Mouse (Mus musculus) forebrain, embryonic 12.5 days (tissue): ENCODE data around the gene Rasgef1b. TPM values are rescaled to one million over a fixed set of nuclear protein-coding genes. Genes with fewer than 3 reads are reported as not detected.

Experiments
- ATAC-seq: fragments of 200-750 bp; cut with Nextera tagmentation; 2 replicates; pipeline ENCODE4 v1.8.0; 2017; ENCODE audit warnings: moderate TSS enrichment; ENCODE audit not compliant: low FRiP score
- H3K27ac ChIP-seq: fragments of 300-500 bp; sonication (generic); 2 replicates; pipeline ENCODE4 v1.5.1; 2016; ENCODE audit warnings: mild to moderate bottlenecking
- H3K27me3 ChIP-seq: fragments of 300-500 bp; sonication (generic); 2 replicates; pipeline ENCODE4 v1.6.1; 2016; ENCODE audit warnings: mild to moderate bottlenecking
- H3K36me3 ChIP-seq: fragments of 300-500 bp; sonication (generic); replicated peaks from 2 replicates; pipeline ENCODE4 v1.6.1; 2016; ENCODE audit warnings: mild to moderate bottlenecking
- H3K4me1 ChIP-seq: fragments of 300-500 bp; sonication (generic); 2 replicates; pipeline ENCODE4 v1.6.1; 2016
- H3K4me2 ChIP-seq: fragments of 300-500 bp; sonication (generic); 2 replicates; pipeline ENCODE4 v1.6.1; 2016; ENCODE audit warnings: mild to moderate bottlenecking, moderate library complexity
- H3K4me3 ChIP-seq: fragments of 300-500 bp; sonication (generic); replicated peaks from 2 replicates; pipeline ENCODE4 v1.5.1; 2016; ENCODE audit warnings: mild to moderate bottlenecking
- H3K9ac ChIP-seq: fragments of 300-500 bp; sonication (generic); 2 replicates; pipeline ENCODE4 v1.6.1; 2016; ENCODE audit warnings: mild to moderate bottlenecking
- H3K9me3 ChIP-seq: fragments of 300-500 bp; sonication (generic); 2 replicates; pipeline ENCODE4 v1.6.1; 2016
- WGBS: fragments of 180-500 bp; shearing (Covaris S2); methylation state at CpG from one replicate; pipeline ENCODE4 v1.1.7; 2016; 5-methylcytosine and 5-hydroxymethylcytosine counted together
- polyA plus RNA-seq: library from polyadenylated mRNA; unstranded; fragments of >200 nt; fragmentation: Nextera tagmentation; extraction: Ambion mirVana; gene quantifications from 2 replicates; pipeline ENCODE4 v1.2.1, GENCODE M21; 2016

The Rasgef1b gene
- polyA plus RNA-seq, 1 experiment from 2014 or later: 36.6 TPM

DNA sequence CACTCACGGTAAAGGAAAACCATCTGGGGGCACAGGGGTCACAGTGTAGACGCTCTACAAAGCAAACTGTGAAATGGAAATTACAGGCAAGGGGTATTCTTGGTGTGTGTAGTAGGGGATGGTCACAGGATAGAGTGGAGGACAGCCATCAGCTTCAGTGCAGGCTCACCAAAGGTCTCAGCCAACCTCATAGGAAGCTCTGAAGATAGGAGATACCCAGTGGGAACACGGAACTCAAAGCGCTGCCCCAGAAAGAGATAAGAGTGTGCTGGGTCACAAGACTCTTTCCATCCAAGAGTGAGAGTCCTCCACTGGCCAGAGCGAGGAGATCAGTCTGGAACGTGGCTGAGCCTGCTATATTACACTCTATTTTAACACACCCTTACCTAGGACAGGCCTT is 166.8 kb downstream of the Rasgef1b start:
- Histone ChIP-seq H3K36me3 (no peaks in the 10 kb centered on the region), H3K27me3 (peaks cover 58% of the 10 kb centered on the region), H3K4me1 (peaks cover 15% of the 10 kb centered on the region), H3K27ac (no peak overlapping the region), H3K9me3 (no peaks in the 10 kb centered on the region), H3K4me2 (no peak overlapping the region), H3K9ac (no peak overlapping the region), H3K4me3 (no peak overlapping the region)
- ATAC-seq: no peak
- WGBS: 95% methylated on average over 6 of the region's 6 CpGs

DNA sequence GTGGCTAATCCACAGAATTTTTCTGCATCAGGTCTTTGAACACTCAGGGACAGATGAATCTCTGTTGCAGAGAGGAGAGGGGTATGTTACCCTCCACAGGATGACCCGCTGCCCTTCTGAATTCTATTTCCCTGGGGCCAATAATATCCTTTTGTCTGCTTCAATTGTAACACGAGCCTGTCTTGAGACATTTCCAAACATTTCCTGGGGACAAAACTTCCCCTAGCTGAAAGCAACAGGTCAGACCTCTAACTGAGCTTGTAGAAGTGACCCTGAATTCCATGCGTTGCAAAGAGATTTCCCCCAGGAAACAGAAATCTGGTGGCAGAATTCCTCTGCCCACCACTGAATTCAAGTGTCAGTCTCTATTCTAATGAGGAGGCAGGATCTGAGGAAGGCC is 169.1 kb downstream of the Rasgef1b start:
- Histone ChIP-seq H3K9ac (no peak overlapping the region), H3K4me1 (peaks cover 11% of the 10 kb centered on the region), H3K4me3 (no peak overlapping the region), H3K9me3 (no peaks in the 10 kb centered on the region), H3K4me2 (no peak overlapping the region), H3K36me3 (no peaks in the 10 kb centered on the region), H3K27ac (no peak overlapping the region), H3K27me3 (peaks cover 71% of the 10 kb centered on the region)
- WGBS: 4% methylated on average over 3 of the region's 3 CpGs
- ATAC-seq: no peak

DNA sequence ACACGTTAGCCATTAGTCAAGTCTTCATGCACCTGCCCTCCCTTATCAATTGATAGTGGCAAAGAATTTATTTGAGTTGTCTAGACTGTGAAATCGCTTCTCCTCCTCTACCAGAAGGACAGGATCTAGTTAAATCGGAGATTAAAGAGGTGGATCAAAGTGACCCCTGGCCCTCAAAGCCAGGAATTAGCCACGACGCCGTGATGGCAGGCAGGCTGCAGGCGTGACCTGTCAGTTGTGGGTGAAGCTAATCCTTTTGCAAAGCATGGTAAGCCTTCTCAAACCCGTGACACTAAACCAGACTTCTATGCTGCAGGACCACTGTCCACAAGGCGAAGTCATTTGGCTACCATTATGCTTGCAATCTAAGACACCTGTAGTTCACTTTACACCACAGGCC is 170.6 kb downstream of the Rasgef1b start:
- Histone ChIP-seq H3K36me3 (no peaks in the 10 kb centered on the region), H3K9ac (no peak overlapping the region), H3K4me3 (no peak overlapping the region), H3K4me2 (no peak overlapping the region), H3K27me3 (peaks cover 70% of the 10 kb centered on the region), H3K9me3 (no peaks in the 10 kb centered on the region), H3K27ac (no peak overlapping the region), H3K4me1 (peaks cover 11% of the 10 kb centered on the region)
- WGBS: 62% methylated on average over 9 of the region's 9 CpGs
- no peak for ATAC-seq

DNA sequence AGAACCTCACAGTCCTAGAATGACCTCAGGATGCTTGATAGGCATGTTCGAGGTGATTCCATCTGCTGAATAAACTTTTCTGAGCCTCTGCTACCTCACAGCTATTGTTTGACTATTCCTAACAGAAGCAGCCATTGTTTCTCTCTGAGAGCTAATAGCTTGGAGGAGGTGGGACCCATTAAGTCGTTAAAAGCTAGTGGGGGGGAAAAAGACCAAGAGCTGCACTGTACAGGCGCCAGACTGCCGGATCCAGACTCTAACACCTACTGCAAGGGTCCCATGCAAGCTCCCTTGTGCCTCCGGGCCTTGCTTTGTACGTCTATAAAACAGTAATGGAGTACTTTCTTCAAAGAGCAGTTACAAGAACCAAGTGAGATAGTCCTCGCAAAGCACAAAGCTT is 176.2 kb downstream of the Rasgef1b start:
- H3K4me2 ChIP-seq: no peak overlapping the region
- no peak overlapping the region for H3K9ac ChIP-seq
- peaks cover 31% of the 10 kb centered on the region for H3K27me3 ChIP-seq
- H3K9me3 ChIP-seq: no peaks in the 10 kb centered on the region
- 36% methylated on average over 7 of the region's 7 CpGs for WGBS
- H3K36me3 ChIP-seq: no peaks in the 10 kb centered on the region
- no peaks in the 10 kb centered on the region; the same call in 1 of the 2 replicates for H3K4me1 ChIP-seq
- no peak overlapping the region for H3K4me3 ChIP-seq
- H3K27ac ChIP-seq: no peak overlapping the region
- ATAC-seq: no peak

DNA sequence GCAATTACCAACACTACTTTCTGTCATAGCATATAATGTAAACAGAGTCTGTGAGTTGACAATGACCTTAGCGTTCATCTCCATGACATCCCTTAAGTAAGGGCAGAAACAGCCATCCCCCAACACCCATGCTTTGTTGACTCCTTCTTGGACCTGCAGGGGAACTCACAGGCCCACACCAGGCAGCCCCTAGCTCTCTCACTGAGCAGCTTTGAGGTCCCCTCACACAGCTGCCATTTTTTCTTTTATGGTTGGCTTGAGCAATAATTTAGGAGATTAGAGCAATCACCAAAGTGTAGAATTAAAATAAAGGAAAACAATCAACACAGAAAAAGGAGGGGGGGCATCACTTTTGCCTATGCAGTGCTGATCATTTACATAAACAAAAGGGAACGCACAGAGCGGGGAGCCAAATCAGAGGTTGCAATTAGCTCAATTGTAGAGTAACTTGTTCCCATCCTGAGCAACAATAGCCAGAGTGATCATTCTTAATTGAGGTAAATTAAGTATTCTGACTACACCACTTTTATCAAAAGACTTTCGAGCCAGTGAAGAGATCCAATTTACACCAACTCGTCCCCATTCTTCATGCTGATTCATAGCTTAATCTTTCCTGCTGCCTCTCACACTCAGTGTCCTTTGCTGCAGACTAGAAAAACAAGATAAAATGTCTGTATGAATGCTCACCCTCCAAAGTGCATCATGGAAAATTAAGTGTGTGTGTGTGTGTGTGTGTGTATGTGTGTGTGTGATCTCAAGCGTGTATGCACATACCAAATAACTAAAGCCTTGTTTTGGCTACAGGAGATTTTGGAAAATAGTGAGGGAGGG is 184.0 kb downstream of the Rasgef1b start:
- H3K27ac ChIP-seq: 0 out of 2 replicates have a peak overlapping the region, but pooled peaks have one; percentile 10
- 12% methylated on average over 6 of the region's 6 CpGs for WGBS
- ATAC-seq: peak; percentile 90

DNA sequence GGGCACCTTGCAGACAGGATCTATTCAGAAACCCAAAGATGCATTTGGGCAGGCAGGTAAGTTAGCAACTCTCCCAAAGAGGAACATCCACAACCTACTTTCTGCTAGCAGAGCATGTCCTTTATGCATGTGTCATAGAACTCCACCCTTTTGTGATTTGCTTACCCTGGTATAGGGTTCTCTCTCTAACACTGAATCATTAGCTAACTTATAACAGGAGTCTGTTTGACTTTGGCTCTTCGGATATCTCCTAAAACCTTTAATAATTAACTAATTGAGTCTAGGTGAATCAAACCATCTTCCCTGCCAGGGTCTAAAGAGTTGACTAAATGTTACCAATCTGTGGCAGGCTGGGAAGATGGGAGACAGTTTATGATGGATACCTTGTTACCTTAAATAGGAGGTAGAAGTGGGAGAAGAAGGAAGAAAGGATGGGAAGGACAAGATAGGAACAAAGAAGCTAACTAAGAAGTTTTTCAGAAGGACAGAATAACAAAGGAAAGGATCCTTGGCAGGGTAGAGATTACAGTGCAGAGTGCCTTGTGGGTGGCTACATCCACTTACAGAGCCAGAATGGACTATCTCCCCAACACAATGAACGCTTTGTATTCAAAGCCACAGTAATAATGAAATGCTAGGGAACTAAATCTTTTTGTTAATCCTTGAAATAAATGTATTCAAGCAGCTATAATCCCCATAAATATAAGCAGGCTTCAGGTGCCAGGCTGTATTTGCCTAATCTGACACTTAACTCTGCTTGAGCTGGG is 186.7 kb downstream of the Rasgef1b start:
- H3K36me3 ChIP-seq: no peaks in the 10 kb centered on the region
- no peak overlapping the region for H3K27ac ChIP-seq
- H3K27me3 ChIP-seq: peaks cover 41% of the 10 kb centered on the region
- H3K4me3 ChIP-seq: no peak overlapping the region
- peaks cover 44% of the 10 kb centered on the region for H3K4me1 ChIP-seq
- no peak overlapping the region for H3K9ac ChIP-seq
- WGBS: 66% methylated on average over 2 of the region's 2 CpGs
- ATAC-seq: no peak
- no peaks in the 10 kb centered on the region for H3K9me3 ChIP-seq
- H3K4me2 ChIP-seq: no peak overlapping the region

More for the DNA sequence above, 184.0 kb downstream of the Rasgef1b start:
- Histone ChIP-seq H3K4me1 (peaks cover 44% of the 10 kb centered on the region), H3K9me3 (no peaks in the 10 kb centered on the region), H3K4me3 (no peak overlapping the region), H3K36me3 (no peaks in the 10 kb centered on the region), H3K9ac (no peak overlapping the region), H3K4me2 (no peak overlapping the region), H3K27me3 (peaks cover 52% of the 10 kb centered on the region)

DNA sequence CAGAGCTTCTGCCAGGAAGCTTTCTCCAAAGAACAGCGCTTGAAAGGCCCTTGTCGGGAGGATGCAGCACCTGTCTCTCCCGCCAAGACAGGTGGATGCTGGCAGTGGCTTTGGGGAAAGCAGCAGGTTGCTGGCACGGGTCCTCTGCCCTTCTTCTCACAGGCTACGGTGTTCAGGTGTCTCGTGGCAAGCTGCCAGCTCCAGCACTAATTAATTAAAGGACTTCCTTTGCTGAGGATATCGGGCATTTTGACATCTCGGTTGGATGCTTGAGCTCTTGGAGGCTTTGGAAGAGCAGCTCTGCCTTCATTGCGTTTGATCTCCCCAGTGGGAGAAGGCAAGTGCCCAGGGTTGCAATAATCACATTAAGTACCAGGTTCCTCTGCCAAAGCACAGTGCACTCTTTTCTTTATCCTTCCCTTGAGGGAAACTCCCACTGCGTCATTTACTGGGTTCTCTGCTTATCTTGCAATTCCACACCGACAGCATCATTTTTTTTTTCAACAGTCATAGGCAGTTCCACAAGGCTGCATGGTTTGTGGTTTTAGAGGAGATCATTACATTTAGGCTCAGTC is 187.5 kb downstream of the Rasgef1b start:
- Histone ChIP-seq H3K4me3 (no peak overlapping the region), H3K4me1 (peaks cover 44% of the 10 kb centered on the region), H3K4me2 (no peak overlapping the region), H3K36me3 (no peaks in the 10 kb centered on the region), H3K9me3 (no peaks in the 10 kb centered on the region), H3K9ac (no peak overlapping the region), H3K27ac (no peak overlapping the region), H3K27me3 (peaks cover 34% of the 10 kb centered on the region)
- WGBS: 28% methylated on average over 11 of the region's 11 CpGs
- ATAC-seq: no peak

DNA sequence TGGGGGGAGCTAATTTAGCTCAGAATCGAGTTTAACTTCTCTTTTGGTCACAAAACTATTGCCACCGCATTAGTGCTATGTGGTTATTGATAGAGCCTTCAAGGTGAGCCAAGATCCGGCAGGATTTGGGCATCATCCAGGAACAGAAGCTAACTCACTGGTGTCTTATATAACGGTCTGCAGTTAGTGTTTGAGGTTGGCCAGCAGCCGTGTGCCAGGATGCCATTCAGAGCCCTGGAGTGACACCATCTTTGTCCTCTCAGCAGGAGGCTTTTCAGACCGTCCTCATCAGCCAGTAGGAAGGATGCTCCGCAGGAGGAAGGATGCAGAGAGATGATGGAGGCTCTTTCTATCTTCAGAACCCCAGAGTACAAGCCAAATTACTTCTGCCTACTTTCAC is 195.4 kb downstream of the Rasgef1b start:
- Histone ChIP-seq H3K4me3 (no peak overlapping the region), H3K27me3 (peaks cover 21% of the 10 kb centered on the region; the same call in 1 of the 2 replicates), H3K4me2 (no peak overlapping the region), H3K27ac (no peak overlapping the region), H3K36me3 (no peaks in the 10 kb centered on the region), H3K4me1 (no peaks in the 10 kb centered on the region), H3K9me3 (no peaks in the 10 kb centered on the region), H3K9ac (no peak overlapping the region)
- no peak for ATAC-seq
- WGBS: 71% methylated on average over 7 of the region's 7 CpGs

DNA sequence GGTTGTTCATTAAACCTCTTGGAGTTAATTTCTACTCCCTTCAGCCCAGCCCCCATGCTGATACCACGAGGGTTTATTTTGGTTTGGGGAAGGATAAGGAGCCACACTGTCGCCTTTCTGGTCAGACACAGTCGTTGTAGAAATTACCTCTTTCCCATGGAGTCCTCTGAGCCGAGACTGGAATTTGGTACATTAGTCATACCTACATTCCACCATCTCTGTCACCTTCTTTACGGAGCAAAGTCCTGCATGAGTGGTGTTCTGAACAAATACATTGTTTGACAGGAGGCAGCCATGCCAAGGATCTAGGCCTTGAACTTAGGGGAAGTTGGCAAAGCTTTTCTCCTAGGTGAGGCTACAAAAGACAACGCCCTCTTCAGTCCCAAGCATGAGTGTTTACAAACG is 202.1 kb downstream of the Rasgef1b start:
- Histone ChIP-seq H3K27ac (no peak overlapping the region), H3K9me3 (no peaks in the 10 kb centered on the region), H3K4me2 (no peak overlapping the region), H3K27me3 (0 out of 2 replicates have a peak, but pooled peaks cover 9% of the 10 kb centered on the region), H3K9ac (no peak overlapping the region), H3K36me3 (no peaks in the 10 kb centered on the region), H3K4me1 (peaks cover 17% of the 10 kb centered on the region), H3K4me3 (no peak overlapping the region)
- no peak for ATAC-seq
- WGBS: 85% methylated on average over 7 of the region's 7 CpGs

DNA sequence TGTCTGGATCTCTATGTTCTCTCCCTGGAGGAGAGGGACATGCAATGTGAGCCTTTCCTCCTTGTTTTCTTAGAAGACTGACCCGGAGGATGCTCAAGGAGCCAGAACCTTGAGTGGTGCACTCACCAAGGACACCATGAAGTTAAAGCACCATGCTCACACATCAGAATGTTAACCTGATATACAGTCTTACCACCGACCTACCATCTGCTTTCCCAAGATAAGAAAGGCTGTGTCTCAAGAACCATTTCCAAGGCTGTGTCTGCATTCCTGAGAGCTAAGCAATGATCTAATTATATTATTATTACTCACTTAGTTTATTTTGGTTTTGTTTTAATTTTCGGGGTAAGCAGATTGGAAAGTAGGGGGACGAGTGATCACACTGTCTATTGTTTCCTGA is 203.2 kb downstream of the Rasgef1b start:
- Histone ChIP-seq H3K36me3 (no peaks in the 10 kb centered on the region), H3K4me2 (no peak overlapping the region), H3K27ac (no peak overlapping the region), H3K4me3 (no peak overlapping the region), H3K9ac (no peak overlapping the region), H3K9me3 (no peaks in the 10 kb centered on the region), H3K27me3 (0 out of 2 replicates have a peak, but pooled peaks cover 3% of the 10 kb centered on the region), H3K4me1 (peaks cover 17% of the 10 kb centered on the region)
- 87% methylated on average over 4 of the region's 4 CpGs for WGBS
- ATAC-seq: no peak

DNA sequence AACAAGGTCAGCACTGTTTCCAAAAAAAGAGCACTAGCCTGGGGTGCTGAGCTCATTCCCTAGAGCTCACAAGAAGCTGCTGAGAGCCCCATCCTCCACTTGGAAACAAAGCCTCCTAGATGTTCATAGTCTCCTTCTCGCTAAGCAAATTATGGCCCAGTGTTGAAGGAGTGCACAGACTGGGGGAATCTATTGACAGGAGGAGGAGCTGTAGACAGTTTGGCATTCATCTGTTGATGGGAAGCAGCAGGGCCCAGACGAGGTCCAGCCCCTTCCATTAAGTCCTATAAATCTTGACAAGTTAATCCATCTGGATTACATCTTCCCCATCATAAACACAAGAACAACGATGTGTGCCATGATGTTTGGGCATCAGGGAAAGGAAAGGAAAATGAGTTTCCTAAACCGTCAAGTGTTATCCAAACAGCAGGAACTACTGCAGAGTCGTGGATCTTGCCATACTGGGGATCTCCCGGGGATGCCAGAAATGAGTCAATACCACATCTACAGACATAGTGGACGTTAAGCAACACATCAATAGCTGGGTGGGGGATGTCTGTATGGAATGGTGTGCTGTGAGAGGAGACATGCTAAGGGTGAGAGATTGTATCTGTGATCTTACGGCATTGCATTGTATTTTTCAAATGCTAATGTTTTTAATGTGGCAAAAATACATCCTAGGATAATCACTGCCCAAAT is 206.1 kb downstream of the Rasgef1b start:
- no peak overlapping the region for H3K4me3 ChIP-seq
- peaks cover 24% of the 10 kb centered on the region for H3K4me1 ChIP-seq
- ATAC-seq: no peak
- H3K9ac ChIP-seq: no peak overlapping the region
- H3K27me3 ChIP-seq: peaks cover 3% of the 10 kb centered on the region; the same call in 1 of the 2 replicates
- 36% methylated on average over 8 of the region's 8 CpGs for WGBS
- no peaks in the 10 kb centered on the region for H3K9me3 ChIP-seq
- no peaks in the 10 kb centered on the region for H3K36me3 ChIP-seq
- H3K27ac ChIP-seq: no peak overlapping the region
- H3K4me2 ChIP-seq: no peak overlapping the region

DNA sequence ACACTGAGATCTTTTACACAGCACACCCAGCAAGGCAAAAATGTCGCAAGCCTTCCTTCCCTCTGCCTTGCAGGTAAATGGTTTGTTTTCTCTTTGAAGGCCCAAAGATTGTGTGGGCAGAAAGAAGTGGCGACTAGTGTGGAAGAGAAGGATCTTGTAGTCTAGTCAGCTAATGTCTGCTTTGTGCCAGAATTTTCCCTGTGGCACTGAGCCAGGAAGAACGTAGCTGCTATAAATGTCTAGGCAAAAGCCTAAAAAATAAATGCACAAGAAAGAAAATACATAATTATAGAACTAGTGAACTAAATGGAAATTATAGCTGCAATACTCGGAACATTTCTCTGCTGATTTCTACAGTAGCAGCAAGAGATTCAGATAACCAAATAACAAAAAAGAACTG is 207.5 kb downstream of the Rasgef1b start:
- Histone ChIP-seq H3K4me3 (no peak overlapping the region), H3K4me2 (no peak overlapping the region), H3K4me1 (peaks cover 21% of the 10 kb centered on the region), H3K27ac (no peak overlapping the region), H3K9ac (no peak overlapping the region), H3K9me3 (no peaks in the 10 kb centered on the region), H3K27me3 (peaks cover 3% of the 10 kb centered on the region; the same call in 1 of the 2 replicates), H3K36me3 (no peaks in the 10 kb centered on the region)
- no peak for ATAC-seq
- 80% methylated on average over 4 of the region's 4 CpGs for WGBS
